Mouse (Mus musculus): Measurements from ENCODE around the gene Ubfd1. TPM values are rescaled to one million over a fixed set of nuclear protein-coding genes. Genes with fewer than 3 reads are reported as not detected.

The Ubfd1 gene
- 14.5 TPM for polyA plus RNA-seq (2017; shearing (Covaris generic))

DNA sequence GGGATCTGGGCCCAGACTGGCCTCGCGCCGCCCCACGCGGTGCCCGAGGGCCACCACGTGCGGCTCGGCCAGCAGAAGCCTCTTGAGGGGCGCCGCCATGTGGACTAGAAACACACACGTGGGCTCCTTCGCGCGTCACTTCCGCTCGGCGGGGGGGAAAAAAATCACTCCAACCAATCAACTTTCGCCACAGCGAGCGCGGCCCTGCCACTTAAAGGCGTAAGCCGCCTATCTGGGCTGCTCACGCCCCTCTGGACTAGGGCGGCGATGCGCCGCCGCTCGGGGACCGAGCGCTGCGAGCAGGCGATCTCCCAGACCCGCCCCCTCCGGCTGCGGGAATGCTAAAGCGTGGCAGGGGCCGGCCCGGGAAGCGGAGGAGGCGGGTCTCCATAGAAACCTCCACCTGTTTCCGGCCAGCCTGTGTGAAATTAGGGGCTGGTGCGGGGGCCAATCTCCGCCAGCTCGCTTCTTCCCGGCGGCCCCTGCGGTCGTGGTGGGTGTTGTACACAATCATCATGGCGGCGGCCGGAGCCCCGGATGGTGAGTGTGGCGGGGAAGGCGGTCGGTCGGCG, at the start of gene Ubfd1, which contains the start of gene Ears2:
Gene Ubfd1 (plus strand): TSS at position 231 of the 572 bp plus-strand sequence.
Gene Ears2 (minus strand): TSS at position 319 of the 572 bp plus-strand sequence.

GRCm38 (mm10) chr7:122020667-122021354, 46.2 kb upstream of the Ubfd1 start, which contains the start of gene Gga2:
TSS of gene Gga2 (minus strand) at chr7:122021222.

GRCm38 (mm10) chr7:122101747-122102244, 34.8 kb downstream of the Ubfd1 start, which contains the start of gene Ndufab1:
TSS of gene Ndufab1 (minus strand) at chr7:122101886.

Other genes starting within 250 kb of the Ubfd1 start
- gene Scnn1b, start 202.1 kb upstream of the Ubfd1 start, polyA plus RNA-seq (2017; shearing (Covaris generic)): 0.54 TPM
- gene Cog7, start 85.5 kb upstream of the Ubfd1 start, polyA plus RNA-seq (2017; shearing (Covaris generic)): 15.8 TPM
- gene Gga2, start 46.0 kb upstream of the Ubfd1 start, polyA plus RNA-seq (2017; shearing (Covaris generic)): 6.4 TPM
- 18.6 TPM for gene Ears2, start 88 bp downstream of the Ubfd1 start, polyA plus RNA-seq (2017; shearing (Covaris generic))
- gene Ndufab1, start 34.7 kb downstream of the Ubfd1 start, polyA plus RNA-seq (2017; shearing (Covaris generic)): 183 TPM
- 9.2 TPM for gene Palb2, start 65.8 kb downstream of the Ubfd1 start, polyA plus RNA-seq (2017; shearing (Covaris generic))
- 141 TPM for gene Dctn5, start 65.9 kb downstream of the Ubfd1 start, polyA plus RNA-seq (2017; shearing (Covaris generic))
- 8.2 TPM for gene Plk1, start 92.3 kb downstream of the Ubfd1 start, polyA plus RNA-seq (2017; shearing (Covaris generic))
- not detected for gene Ern2, start 119.0 kb downstream of the Ubfd1 start, polyA plus RNA-seq (2017; shearing (Covaris generic))
- not detected for gene Chp2, start 152.3 kb downstream of the Ubfd1 start, polyA plus RNA-seq (2017; shearing (Covaris generic))
- 28.4 TPM for gene Prkcb, start 221.6 kb downstream of the Ubfd1 start, polyA plus RNA-seq (2017; shearing (Covaris generic))